Mouse (Mus musculus) c-Kit-positive CD71-negative TER-119-negative erythroid progenitor cells, embryonic 14.5 days (primary cell): ENCODE measurements around the gene Tkfc.

Experiments
- DNase-seq: peaks from one replicate; pipeline ENCODE4 v3.0.0-alpha.2; 2013; ENCODE audit warnings: low read depth

Tkfc gene

GRCm38 (mm10) chr19:10605293-10605900 is at the start of gene Tkfc, which contains the start of gene Ddb1:
Gene Tkfc (minus strand): TSS chr19:10605654.
Gene Ddb1 (plus strand): TSS chr19:10605327.
- peak; percentile 98 for DNase-seq

- no peak for DNase-seq
Measured at GRCm38 (mm10) chr19:10648156-10648555, 42.7 kb upstream of the Tkfc start.

GRCm38 (mm10) chr19:10645616-10646015 is 40.2 kb upstream of the Tkfc start:
- no peak for DNase-seq

- no peak for DNase-seq
Measured at GRCm38 (mm10) chr19:10640589-10641378, 35.3 kb upstream of the Tkfc start.

- no peak for DNase-seq
Measured at GRCm38 (mm10) chr19:10640080-10640479, 34.6 kb upstream of the Tkfc start.

- no peak for DNase-seq
Measured at GRCm38 (mm10) chr19:10637840-10638239, 32.4 kb upstream of the Tkfc start.

GRCm38 (mm10) chr19:10634872-10635318 is 29.4 kb upstream of the Tkfc start:
- DNase-seq = no peak

GRCm38 (mm10) chr19:10634106-10634871 is 28.8 kb upstream of the Tkfc start, which contains the start of gene Vwce:
Gene Vwce (plus strand): TSS chr19:10634213.
- no peak for DNase-seq

GRCm38 (mm10) chr19:10608573-10609240 is 3.3 kb upstream of the Tkfc start:
- no peak for DNase-seq

- no peak for DNase-seq
Measured at GRCm38 (mm10) chr19:10605901-10606622, 608 bp upstream of the Tkfc start.

- DNase-seq = no peak
Measured at GRCm38 (mm10) chr19:10604534-10604933, 920 bp downstream of the Tkfc start.

- DNase-seq = no peak
Measured at GRCm38 (mm10) chr19:10603660-10604523, 1.6 kb downstream of the Tkfc start.

- peak; percentile 90 for DNase-seq
Measured at GRCm38 (mm10) chr19:10602787-10603186, 2.7 kb downstream of the Tkfc start.

GRCm38 (mm10) chr19:10602247-10602769 is 3.1 kb downstream of the Tkfc start:
- no peak for DNase-seq

GRCm38 (mm10) chr19:10599648-10600047 is 5.8 kb downstream of the Tkfc start:
- no peak for DNase-seq

GRCm38 (mm10) chr19:10598188-10598587 is 7.3 kb downstream of the Tkfc start:
- no peak for DNase-seq

GRCm38 (mm10) chr19:10591659-10592377 is 13.6 kb downstream of the Tkfc start:
- no peak for DNase-seq

GRCm38 (mm10) chr19:10590301-10590700 is 15.2 kb downstream of the Tkfc start:
- DNase-seq = no peak

- no peak for DNase-seq
Measured at GRCm38 (mm10) chr19:10589127-10589857, 16.2 kb downstream of the Tkfc start.
